Mouse (Mus musculus): ENCODE measurements around the gene Gk2. TPM values are rescaled to one million over a fixed set of nuclear protein-coding genes. Genes with fewer than 3 reads are reported as not detected.

Gene Gk2
- not detected in 4 replicates for total RNA-seq (2023; ENCODE audit: inconsistent age)

DNA sequence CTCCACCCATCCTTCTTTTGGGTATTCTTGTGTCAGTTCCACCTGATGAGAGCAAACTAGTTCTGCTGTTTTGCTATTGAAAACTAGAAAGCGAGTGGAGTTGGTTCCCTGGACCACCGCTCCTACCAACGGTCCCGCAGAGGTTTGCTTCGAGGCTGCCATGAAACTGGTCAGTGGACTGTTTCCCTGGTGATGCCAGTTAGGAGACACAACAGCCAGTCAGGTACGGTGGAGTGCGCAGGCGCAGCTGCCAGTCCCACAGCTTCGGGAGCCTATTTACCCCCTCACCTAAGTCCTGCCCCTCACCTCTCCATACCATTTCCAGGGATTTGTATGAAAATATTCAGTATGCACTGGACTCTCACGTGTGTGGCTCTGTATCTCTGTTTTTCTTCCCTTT lies at the start of gene Gk2:
Gene Gk2 (minus strand): TSS at position 206 of the 400 bp plus-strand sequence.

Other genes with a start within 250 kb of the Gk2 start
- not detected in 4 replicates for gene Naa11, start 64.6 kb downstream of the Gk2 start, total RNA-seq (2023; ENCODE audit: inconsistent age)